Mouse (Mus musculus) large intestine, adult 2 months (tissue): ENCODE measurements around the gene A930018P22Rik. TPM values are rescaled to one million over a fixed set of nuclear protein-coding genes. Genes with fewer than 3 reads are reported as not detected.

Source experiments
- DNase-seq: peaks from one replicate; pipeline ENCODE4 v3.0.0-alpha.2; 2012; ENCODE audit warnings: low read depth, low spot score
- WGBS: fragments of 180-500 bp; shearing (Covaris S2); methylation state at CpG from one replicate; pipeline ENCODE4 v1.1.7; 2018; 5-methylcytosine and 5-hydroxymethylcytosine counted together
- polyA plus RNA-seq: library from polyadenylated mRNA; depleted of rRNA; stranded (reverse); fragments of >200 nt; gene quantifications from 2 replicates; pipeline ENCODE4 v1.2.3, GENCODE M21; 2012; rRNA removed

A930018P22Rik gene
- polyA plus RNA-seq, 1 experiment, result not detected

DNA sequence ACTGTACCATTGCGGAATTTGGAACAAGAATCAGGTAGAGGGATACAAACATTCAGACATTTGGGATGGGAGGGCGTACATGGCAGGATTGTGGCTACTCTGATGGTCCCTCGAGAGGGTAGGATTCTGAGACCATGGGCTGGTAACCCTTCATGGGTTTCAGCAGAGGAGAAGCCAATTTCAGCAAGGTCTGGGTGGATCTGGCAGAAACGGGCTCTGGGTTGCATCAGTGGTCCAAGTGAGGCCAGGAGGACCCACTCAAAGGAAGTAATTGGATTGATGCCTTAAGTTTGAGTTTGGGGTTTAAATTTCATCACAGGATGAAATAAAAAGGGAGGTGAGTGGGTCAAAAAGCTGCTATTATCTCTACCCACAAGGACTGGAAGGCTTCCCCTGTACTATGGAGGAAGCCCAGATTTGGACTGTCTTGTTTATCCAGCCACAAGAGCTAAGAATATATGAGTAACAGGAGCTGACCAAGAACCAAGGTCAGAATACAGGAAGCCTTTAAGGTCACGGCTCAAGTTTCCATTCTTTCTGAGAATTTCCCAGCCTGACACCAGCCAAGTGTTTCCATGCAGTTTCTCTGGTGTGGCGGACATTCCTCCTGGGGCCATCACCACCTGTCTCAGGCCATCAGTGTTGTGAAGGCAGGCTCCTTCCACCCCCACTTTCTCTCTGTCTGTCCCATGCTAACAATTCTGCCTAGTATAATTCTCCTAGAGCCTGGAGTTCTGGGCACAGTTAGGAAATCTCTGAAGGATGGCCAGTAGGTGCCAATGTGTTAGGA, 28.2 kb downstream of the A930018P22Rik start:
- WGBS, result 80% methylated on average over 6 of the region's 6 CpGs
- DNase-seq, result no peak

GRCm38 (mm10) chr2:104153345-104153744, 30.8 kb downstream of the A930018P22Rik start:
- 49% methylated on average over 4 of the region's 4 CpGs for WGBS
- no peak for DNase-seq

GRCm38 (mm10) chr2:104153876-104154275, 31.3 kb downstream of the A930018P22Rik start:
- DNase-seq, result no peak
- WGBS, result 69% methylated on average over 3 of the region's 3 CpGs

GRCm38 (mm10) chr2:104157831-104158230, 35.3 kb downstream of the A930018P22Rik start:
- 78% methylated on average over 4 of the region's 4 CpGs for WGBS
- no peak for DNase-seq

- DNase-seq, result no peak
- 53% methylated on average over 7 of the region's 7 CpGs for WGBS
These were observed 40.8 kb downstream of the A930018P22Rik start for GRCm38 (mm10) chr2:104163418-104163817.

DNA sequence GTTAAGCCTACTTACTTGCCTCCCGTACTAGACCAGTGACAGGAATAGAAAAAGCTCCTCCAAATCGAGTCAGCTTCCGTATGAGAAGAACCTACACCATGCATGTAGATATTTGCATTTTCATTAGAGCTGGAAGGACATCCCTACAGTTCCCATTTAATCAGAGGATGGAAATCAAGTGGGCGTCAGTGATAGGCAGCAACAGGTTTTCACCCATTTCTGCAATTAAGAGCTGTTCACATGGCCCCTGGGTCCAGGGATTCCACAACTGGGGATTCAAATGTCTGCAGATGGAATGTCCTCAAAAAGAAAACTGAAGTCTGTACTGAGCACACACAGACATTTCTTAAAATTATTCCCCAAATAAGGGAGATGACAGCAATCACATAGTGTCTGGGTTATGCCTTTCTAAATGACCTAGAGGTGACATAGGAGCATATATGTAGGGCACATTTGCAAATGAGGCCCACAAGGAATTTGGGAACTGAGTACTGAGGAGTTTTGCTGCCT, 41.5 kb downstream of the A930018P22Rik start:
- 86% methylated on average over 4 of the region's 4 CpGs for WGBS
- no peak for DNase-seq

DNA sequence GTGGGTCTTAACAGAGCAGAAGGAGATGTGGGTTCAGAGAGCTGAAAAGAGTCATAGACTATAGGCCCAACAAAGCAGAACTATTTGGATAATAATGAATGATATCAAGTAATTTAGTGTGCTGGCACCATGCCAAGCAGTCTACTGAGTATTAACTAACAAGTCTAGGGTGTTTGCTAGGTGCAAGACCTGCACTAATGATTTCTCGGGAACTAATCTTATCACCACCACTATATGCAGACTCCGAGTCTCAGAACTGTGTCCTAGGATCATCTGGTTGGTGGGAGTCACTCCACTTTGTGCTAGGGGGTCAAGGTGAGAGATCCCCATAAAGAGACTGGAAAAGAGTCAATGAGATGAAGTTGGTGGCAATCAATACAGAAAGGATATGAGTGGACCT, 43.1 kb downstream of the A930018P22Rik start:
- DNase-seq, result no peak
- 88% methylated on average over 2 of the region's 2 CpGs for WGBS

- DNase-seq, result no peak
- 94% methylated on average over 23 of the region's 23 CpGs for WGBS
These were observed 45.2 kb downstream of the A930018P22Rik start for GRCm38 (mm10) chr2:104167765-104168164.

GRCm38 (mm10) chr2:104168186-104168896, 45.8 kb downstream of the A930018P22Rik start:
- 93% methylated on average over 17 of the region's 17 CpGs for WGBS
- no peak for DNase-seq

GRCm38 (mm10) chr2:104172695-104173348, 50.3 kb downstream of the A930018P22Rik start:
- WGBS, result 58% methylated on average over 11 of the region's 11 CpGs

GRCm38 (mm10) chr2:104173431-104173830, 50.9 kb downstream of the A930018P22Rik start:
- DNase-seq, result no peak
- 82% methylated on average over 3 of the region's 3 CpGs for WGBS

More at GRCm38 (mm10) chr2:104172695-104173348, 50.3 kb downstream of the A930018P22Rik start:
- no peak for DNase-seq

Other genes starting within 250 kb of the A930018P22Rik start
- gene Lmo2, start 164.8 kb upstream of the A930018P22Rik start, polyA plus RNA-seq, result 7.5 and 7.7 TPM in 2 replicates
- 11.4 and 15.3 TPM in 2 replicates for gene Fbxo3, start 95.0 kb upstream of the A930018P22Rik start, polyA plus RNA-seq
- not detected in 2 replicates for gene 4931422A03Rik, start 94.4 kb upstream of the A930018P22Rik start, polyA plus RNA-seq
- gene Gm10912, start 56.9 kb upstream of the A930018P22Rik start, polyA plus RNA-seq, result not detected in 2 replicates
- not detected in 2 replicates for gene Gm10799, start 54.2 kb upstream of the A930018P22Rik start, polyA plus RNA-seq
- gene Cd59b, start 52.9 kb upstream of the A930018P22Rik start, polyA plus RNA-seq, result 2.1 and 2.2 TPM in 2 replicates
- gene Cd59a, start 27.0 kb upstream of the A930018P22Rik start, polyA plus RNA-seq, result 19.6 and 22.1 TPM in 2 replicates